Mouse (Mus musculus): Measurements from ENCODE around the gene Plcd1. TPM values are rescaled to one million over a fixed set of nuclear protein-coding genes. Genes with fewer than 3 reads are reported as not detected.

Gene Plcd1
- polyA plus RNA-seq, 1 experiment from 2014 or later: 35.5 TPM

DNA sequence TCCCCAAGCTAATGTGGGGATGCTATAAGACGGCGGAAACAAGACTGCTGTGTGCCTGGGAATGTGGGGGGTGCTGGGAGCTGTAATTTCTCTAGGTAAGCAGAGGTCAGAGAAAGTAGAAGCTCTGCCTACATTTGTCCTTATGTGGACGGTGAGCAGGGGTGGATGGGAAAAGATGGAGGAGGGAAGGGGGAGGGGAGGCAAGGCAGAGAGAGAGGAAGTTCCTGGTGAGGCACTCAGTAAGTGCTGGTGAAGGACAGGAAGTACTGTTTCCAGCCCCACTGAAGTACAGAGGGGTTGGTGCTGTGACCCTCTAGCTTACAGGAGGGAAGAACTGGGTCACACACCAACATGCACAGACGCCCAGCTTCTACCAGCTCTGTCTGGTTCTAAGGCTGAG is 29.0 kb downstream of the Plcd1 start:
- peaks cover 30% of the 10 kb centered on the region for H3K4me1 ChIP-seq
- no peak overlapping the region for H3K4me2 ChIP-seq (replicated peaks)
- no peak for ATAC-seq (ENCODE audit: low FRiP score, low read depth)
- H3K36me3 ChIP-seq: no peaks in the 10 kb centered on the region
- H3K27ac ChIP-seq: no peak overlapping the region
- no peak overlapping the region for H3K9ac ChIP-seq
- H3K9me3 ChIP-seq: no peaks in the 10 kb centered on the region
- H3K4me3 ChIP-seq: no peak overlapping the region
- no peaks in the 10 kb centered on the region for H3K27me3 ChIP-seq
- WGBS: 59% methylated on average over 4 of the region's 4 CpGs

DNA sequence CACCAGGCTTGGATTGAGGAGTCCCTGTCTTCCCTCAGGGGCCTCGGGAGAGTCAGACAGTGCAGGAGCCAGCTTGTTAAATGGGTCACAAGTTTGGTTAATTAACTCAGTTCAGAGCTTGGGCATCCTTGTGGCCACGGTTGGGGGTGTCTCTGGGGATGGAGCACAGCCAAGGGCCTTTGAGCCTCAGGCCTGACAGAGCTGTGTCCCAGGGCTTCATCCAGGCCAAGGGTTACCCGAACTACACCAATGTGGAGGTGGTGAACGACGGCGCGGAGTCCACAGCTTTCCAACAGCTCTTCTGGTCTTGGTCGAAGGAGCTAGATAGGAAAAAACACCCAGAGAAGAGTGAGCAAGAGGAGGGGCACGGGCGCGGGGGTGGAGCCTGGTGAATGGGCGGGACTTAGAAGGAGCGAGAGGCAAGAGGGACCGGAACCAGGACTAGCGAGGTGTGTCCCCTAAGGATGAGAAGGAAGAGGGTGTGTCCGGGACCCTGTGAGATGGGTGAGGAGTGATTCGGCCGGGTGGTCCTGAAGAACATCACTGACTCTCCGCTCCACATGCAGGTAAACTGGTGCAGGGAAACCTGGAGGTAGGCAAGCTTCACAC is 30.2 kb downstream of the Plcd1 start:
- no peak; the same call in 1 of the 2 replicates for ATAC-seq (ENCODE audit: low FRiP score, low read depth)
- Histone ChIP-seq H3K36me3 (no peaks in the 10 kb centered on the region), H3K9me3 (no peaks in the 10 kb centered on the region), H3K4me2 (replicated peaks) (peak overlapping the region; percentile 9; the same call in 1 of the 2 replicates), H3K9ac (0 out of 2 replicates have a peak overlapping the region, but pooled peaks have one; percentile 2), H3K4me1 (peaks cover 31% of the 10 kb centered on the region), H3K27ac (no peak overlapping the region), H3K27me3 (no peaks in the 10 kb centered on the region), H3K4me3 (no peak overlapping the region)
- 31% methylated on average over 19 of the region's 19 CpGs for WGBS

DNA sequence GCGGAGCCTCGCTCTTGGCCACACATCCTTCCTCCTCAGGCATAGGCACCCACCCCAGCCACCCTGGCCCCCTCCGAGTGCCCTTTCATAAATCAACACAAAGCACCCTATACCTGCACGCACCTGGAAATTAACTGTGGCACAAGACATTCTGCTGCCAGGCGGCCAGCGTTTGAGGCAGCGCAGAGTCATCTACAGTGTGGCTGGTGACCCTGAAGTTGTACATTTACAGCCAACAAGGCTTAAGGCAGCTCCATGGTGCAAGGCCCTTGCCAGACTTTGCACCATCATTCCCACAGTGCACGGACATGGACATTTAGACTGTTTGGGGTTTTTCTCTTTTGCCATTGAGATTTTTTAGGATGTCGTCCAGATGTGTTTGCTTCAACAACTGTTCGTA is 32.6 kb downstream of the Plcd1 start:
- H3K4me2 ChIP-seq (replicated peaks): no peak overlapping the region
- no peak overlapping the region for H3K4me3 ChIP-seq
- ATAC-seq (ENCODE audit: low FRiP score, low read depth): no peak
- no peak overlapping the region for H3K27ac ChIP-seq
- no peaks in the 10 kb centered on the region for H3K9me3 ChIP-seq
- no peak overlapping the region for H3K9ac ChIP-seq
- WGBS: 90% methylated on average over 10 of the region's 10 CpGs
- H3K4me1 ChIP-seq: peaks cover 25% of the 10 kb centered on the region
- no peaks in the 10 kb centered on the region for H3K27me3 ChIP-seq
- no peaks in the 10 kb centered on the region for H3K36me3 ChIP-seq

DNA sequence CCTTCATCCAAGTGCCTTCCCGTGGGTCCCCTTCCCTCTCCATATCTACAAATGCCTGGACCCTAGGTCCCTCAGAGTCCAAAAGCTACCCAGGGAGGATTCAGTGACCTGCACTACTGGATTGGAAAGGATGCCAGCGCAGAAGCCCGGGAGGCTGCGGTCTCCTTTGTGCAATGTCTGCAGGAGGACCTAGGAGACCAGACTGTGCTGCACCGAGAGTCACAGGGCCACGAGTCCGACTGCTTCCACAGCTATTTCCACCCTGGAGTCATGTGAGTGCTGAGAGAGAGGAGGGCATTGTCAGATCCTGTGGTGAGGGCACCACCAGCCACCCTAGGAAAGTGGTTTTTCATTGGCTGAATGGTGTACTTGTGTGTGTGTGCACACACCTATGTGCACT is 35.1 kb downstream of the Plcd1 start:
- Histone ChIP-seq H3K36me3 (no peaks in the 10 kb centered on the region), H3K9ac (no peak overlapping the region), H3K9me3 (no peaks in the 10 kb centered on the region), H3K27ac (no peak overlapping the region), H3K4me2 (replicated peaks) (no peak overlapping the region), H3K4me3 (no peak overlapping the region), H3K4me1 (peaks cover 22% of the 10 kb centered on the region), H3K27me3 (no peaks in the 10 kb centered on the region)
- ATAC-seq (ENCODE audit: low FRiP score, low read depth): no peak
- WGBS: 81% methylated on average over 7 of the region's 7 CpGs

DNA sequence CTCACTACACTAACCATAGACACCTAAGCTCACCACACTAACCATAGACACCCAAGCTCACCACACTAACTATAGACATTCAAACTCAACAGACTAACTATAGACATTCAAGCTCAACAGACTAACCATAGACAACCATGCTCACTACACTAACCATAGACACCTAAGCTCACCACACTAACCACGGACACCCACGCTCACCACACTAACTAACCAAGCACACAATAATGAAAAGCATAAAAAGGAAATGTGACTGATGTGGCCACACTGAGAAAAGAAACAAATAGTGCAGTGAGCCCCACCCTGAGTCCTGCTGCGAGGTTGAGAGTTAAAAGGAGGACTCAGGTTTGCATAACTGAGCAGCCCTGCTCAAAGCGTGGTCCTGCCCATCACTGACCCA is 38.0 kb downstream of the Plcd1 start:
- H3K9me3 ChIP-seq: no peaks in the 10 kb centered on the region
- no peak overlapping the region for H3K9ac ChIP-seq
- ATAC-seq (ENCODE audit: low FRiP score, low read depth): no peak
- no peak overlapping the region for H3K4me2 ChIP-seq (replicated peaks)
- peaks cover 33% of the 10 kb centered on the region for H3K4me1 ChIP-seq
- no peaks in the 10 kb centered on the region for H3K27me3 ChIP-seq
- H3K36me3 ChIP-seq: no peaks in the 10 kb centered on the region
- WGBS: 89% methylated on average over 4 of the region's 4 CpGs
- no peak overlapping the region for H3K27ac ChIP-seq
- no peak overlapping the region for H3K4me3 ChIP-seq

DNA sequence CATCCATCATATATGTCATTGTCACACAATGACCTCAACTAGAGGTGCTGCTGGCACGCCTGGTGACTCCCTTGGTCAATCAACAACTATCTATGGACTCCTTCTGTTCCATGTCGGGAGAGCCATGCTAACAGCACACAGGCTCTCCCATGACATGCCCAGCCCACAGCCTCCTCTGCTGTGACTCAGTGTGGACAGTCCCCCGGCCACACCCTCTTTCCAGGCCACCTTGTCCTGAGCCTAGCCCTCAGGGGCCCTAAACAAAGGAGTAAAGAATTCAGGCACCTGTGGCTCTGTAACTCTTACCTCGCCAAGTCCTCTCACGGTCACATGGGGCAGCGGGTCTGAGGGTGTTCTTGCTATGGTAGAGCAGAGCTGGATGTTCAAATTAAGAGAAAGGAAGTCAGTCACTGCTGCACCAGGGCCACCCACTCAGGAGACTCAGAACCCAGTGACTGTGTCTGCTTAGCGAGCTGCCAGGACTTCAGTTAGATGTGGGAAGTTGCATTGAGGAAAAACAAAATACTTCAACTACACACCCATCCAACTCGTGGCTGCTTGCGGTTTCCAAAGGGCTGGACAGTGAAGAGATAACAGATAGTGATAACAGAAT is 39.2 kb downstream of the Plcd1 start:
- 82% methylated on average over 9 of the region's 9 CpGs for WGBS
- peak overlapping the region; percentile 9 for H3K9ac ChIP-seq
- H3K9me3 ChIP-seq: no peaks in the 10 kb centered on the region
- H3K4me3 ChIP-seq: peak overlapping the region; percentile 56; the same call in 1 of the 2 replicates
- H3K36me3 ChIP-seq: no peaks in the 10 kb centered on the region
- no peak for ATAC-seq (ENCODE audit: low FRiP score, low read depth)
- no peaks in the 10 kb centered on the region for H3K27me3 ChIP-seq
- peak overlapping the region; percentile 77 for H3K4me2 ChIP-seq (replicated peaks)
- no peak overlapping the region; the same call in 1 of the 2 replicates for H3K27ac ChIP-seq
- H3K4me1 ChIP-seq: peaks cover 33% of the 10 kb centered on the region

DNA sequence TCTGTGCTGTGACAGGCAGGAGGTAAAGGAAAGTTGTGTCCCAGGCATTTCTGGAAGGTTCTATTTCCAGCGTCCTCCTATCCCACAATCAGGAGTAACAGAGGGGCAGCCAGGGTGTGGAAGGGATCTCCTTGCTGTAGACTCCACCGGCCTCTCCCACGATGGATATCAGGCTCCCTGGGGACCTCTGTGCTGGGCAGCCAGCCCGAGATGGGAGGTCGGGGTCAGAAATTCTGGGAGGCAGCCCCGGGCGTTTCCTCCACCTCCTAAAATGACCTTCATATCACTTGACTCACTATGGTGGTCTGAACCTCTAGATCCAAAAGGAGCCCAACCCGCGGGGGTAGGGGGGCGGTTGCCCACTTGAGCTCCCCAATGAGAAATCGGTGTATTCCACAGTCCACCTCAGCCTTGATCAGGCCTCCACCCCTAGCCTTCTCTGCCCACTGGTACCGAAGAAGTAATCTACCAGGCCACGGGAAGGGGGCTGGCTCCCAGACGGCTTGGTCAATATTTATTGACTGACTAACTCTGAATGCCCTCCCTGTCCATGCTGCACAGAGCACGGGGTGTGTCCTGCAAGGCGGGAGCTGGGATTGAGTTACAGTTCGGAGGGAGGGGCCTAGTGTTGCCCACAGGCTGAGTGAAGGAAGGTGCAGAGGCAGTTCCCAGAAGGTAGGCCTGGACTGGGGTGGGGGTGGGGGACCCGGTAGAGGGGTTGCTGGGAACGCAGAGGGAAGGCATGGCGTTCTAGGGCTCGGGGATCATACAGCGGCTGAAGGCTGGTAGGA is 41.0 kb downstream of the Plcd1 start, which contains the start of gene Vill:
TSS of gene Vill (plus strand) at position 625 of the 791 bp plus-strand sequence.
- H3K9ac ChIP-seq: peak within 1 kb of the TSS; percentile 76
- 14% methylated on average over 22 of the region's 22 CpGs for WGBS
- no peaks in the 10 kb centered on the region for H3K9me3 ChIP-seq
- ATAC-seq (ENCODE audit: low FRiP score, low read depth): peak; percentile 92
- H3K27ac ChIP-seq: peak within 1 kb of the TSS; percentile 58
- peak within 1 kb of the TSS; percentile 77 for H3K4me2 ChIP-seq (replicated peaks)
- no peaks in the 10 kb centered on the region for H3K27me3 ChIP-seq
- H3K36me3 ChIP-seq: no peaks in the 10 kb centered on the region
- H3K4me3 ChIP-seq: peak within 1 kb of the TSS; percentile 56
- H3K4me1 ChIP-seq: peaks cover 36% of the 10 kb centered on the region

DNA sequence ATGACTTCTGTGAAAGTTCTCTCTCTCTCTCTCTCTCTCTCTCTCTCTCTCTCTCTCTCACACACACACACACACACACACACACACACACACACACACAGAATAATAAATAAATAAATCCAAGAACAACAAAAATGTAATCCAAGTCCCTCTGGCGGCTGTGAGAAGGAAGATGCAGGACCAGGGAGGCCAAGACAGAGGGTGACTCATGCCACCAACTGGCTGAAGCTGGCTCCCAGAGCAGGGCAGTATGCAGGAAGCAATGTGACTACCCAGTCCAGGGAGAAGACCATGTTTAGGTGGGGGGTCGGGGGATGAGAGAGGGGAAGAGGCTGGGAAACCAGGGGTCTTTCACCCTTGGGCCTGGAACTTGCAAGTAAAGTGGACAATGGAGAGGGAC is 42.1 kb downstream of the Plcd1 start:
- H3K4me1 ChIP-seq: peaks cover 36% of the 10 kb centered on the region
- no peaks in the 10 kb centered on the region for H3K27me3 ChIP-seq
- no peak overlapping the region for H3K9ac ChIP-seq
- H3K4me3 ChIP-seq: no peak overlapping the region
- 60% methylated on average over 2 of the region's 2 CpGs for WGBS
- no peak overlapping the region for H3K4me2 ChIP-seq (replicated peaks)
- H3K27ac ChIP-seq: 0 out of 2 replicates have a peak overlapping the region, but pooled peaks have one; percentile 53
- no peak for ATAC-seq (ENCODE audit: low FRiP score, low read depth)
- H3K9me3 ChIP-seq: no peaks in the 10 kb centered on the region
- H3K36me3 ChIP-seq: no peaks in the 10 kb centered on the region

DNA sequence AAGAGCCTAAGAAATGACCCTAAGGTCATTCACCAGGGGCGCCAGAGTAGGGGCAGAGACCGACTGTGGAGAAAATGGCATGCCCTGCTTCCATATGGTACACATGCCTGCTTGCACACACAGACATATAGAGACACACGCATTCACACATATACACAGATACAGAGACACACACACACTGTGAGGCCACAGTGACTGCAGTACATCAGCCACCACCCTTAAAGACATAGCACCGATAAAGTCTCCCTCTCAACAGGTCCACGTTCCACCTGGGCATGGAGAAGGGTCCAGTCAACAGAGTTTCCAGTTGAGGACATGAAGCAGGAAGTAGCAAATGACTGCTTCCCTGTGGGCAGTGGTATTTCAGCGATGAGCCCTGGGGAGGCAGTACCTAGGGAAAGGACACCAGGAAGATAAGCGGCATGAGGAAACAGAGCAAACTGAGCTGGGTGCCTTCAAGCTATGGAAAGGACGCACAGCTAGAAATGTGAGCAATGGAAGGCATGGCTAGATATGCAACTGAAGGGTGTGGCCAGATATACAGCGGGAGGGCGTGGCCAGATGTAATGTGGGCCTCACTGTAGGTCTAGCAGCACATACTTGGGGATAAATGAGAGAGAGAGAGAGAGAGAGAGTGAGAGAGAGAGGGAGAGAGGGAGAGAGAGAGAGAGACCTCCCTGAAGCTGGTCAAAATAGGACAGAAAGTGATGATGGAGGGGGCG is 45.0 kb downstream of the Plcd1 start:
- 0 out of 2 replicates have a peak, but pooled peaks cover 4% of the 10 kb centered on the region for H3K36me3 ChIP-seq
- H3K4me3 ChIP-seq: no peak overlapping the region
- no peaks in the 10 kb centered on the region for H3K27me3 ChIP-seq
- 76% methylated on average over 11 of the region's 11 CpGs for WGBS
- H3K27ac ChIP-seq: no peak overlapping the region
- ATAC-seq (ENCODE audit: low FRiP score, low read depth): no peak
- no peak overlapping the region for H3K4me2 ChIP-seq (replicated peaks)
- no peaks in the 10 kb centered on the region for H3K9me3 ChIP-seq
- H3K9ac ChIP-seq: no peak overlapping the region
- peaks cover 28% of the 10 kb centered on the region for H3K4me1 ChIP-seq

DNA sequence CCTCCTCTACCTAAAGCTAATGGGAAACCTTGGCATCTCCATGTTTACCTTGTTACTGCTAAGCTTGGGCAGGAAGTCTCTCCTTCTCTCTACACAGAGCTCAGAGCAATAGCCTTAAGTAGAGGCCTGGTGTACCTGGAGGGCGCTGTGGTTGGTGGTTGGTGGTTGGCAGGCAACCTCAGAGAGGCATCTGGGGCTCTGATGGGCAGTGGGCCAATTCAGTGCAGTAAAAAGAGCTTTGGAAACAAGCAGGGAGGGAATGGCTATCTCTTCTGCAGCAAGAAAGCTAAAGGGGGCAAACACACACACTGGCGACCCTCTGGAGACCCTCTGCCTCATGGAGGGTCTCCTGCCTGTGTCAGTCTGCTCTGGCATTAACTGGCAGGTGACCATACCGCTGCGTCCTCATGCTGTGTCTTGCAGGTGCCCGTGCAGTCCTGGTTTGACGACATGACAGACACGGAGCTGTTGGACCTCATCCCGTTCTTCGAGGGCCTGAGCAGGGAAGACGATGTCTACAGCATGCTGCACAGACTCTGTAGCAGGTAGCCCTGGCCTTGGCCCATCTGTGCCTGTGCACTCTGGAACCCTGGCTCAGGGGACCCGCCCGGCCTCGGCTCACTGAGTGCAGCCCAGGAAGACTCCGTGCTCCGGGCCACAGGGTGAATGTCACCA is 53.1 kb downstream of the Plcd1 start:
- H3K27me3 ChIP-seq: no peaks in the 10 kb centered on the region
- peaks cover 62% of the 10 kb centered on the region for H3K36me3 ChIP-seq
- no peak overlapping the region for H3K4me3 ChIP-seq
- H3K4me1 ChIP-seq: peaks cover 51% of the 10 kb centered on the region
- 0 out of 2 replicates have a peak overlapping the region, but pooled peaks have one; percentile 23 for H3K27ac ChIP-seq
- WGBS: 90% methylated on average over 15 of the region's 15 CpGs
- no peak overlapping the region for H3K4me2 ChIP-seq (replicated peaks)
- no peaks in the 10 kb centered on the region for H3K9me3 ChIP-seq
- no peak for ATAC-seq (ENCODE audit: low FRiP score, low read depth)
- no peak overlapping the region for H3K9ac ChIP-seq

DNA sequence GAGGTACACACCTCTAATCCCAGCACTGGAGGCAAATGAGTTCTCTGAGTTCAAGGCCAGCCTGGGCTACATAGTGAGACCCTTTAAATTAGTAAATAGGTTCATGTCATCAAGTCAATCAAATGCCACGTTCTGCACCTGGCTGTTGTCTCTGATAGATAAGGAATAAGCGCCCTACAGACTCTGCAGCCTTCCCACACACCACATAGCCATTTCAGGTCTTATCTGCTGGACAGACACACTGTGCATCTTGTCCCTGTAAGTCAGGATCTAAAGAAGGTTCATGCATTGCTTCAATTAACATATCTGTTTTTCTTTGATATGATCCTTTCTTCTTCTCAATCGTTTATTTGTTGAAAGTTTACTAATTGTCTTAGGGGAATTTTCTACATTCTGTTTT is 54.7 kb downstream of the Plcd1 start:
- H3K27ac ChIP-seq: no peak overlapping the region
- no peak overlapping the region for H3K9ac ChIP-seq
- 89% methylated on average over 3 of the region's 3 CpGs for whole genome bisulfite sequencing
- no peak overlapping the region for H3K4me2 ChIP-seq (replicated peaks)
- H3K36me3 ChIP-seq: peaks cover 74% of the 10 kb centered on the region
- no peak for ATAC-seq (ENCODE audit: low FRiP score, low read depth)
- H3K27me3 ChIP-seq: no peaks in the 10 kb centered on the region
- H3K9me3 ChIP-seq: no peaks in the 10 kb centered on the region
- peaks cover 64% of the 10 kb centered on the region for H3K4me1 ChIP-seq
- no peak overlapping the region for H3K4me3 ChIP-seq
